Mouse (Mus musculus) thymus, adult 2 months (tissue): ENCODE measurements at regions not wholly inside any gene's neighbourhood (a gene's known extent, or its start where the extent isn't known, plus 50 kb on each side); places are given as distances from the start of the nearest gene placed in this dataset.

Experiments used
- CTCF ChIP-seq: fragments of 200-500 bp; IDR thresholded peaks from 2 replicates; pipeline ENCODE4 v1.5.1; 2012; ENCODE audit warnings: mild to moderate bottlenecking, control low read depth, low read length, moderate library complexity, borderline replicate concordance; ENCODE audit not compliant: control insufficient read depth, poor library complexity, insufficient read depth; ENCODE audit errors: extremely low read depth
- POLR2A ChIP-seq: fragments of 200-500 bp; IDR thresholded peaks from 2 replicates; pipeline ENCODE4 v1.6.1; 2012; ENCODE audit warnings: mild to moderate bottlenecking, low read length, control low read depth, moderate library complexity; ENCODE audit not compliant: control insufficient read depth, poor library complexity, insufficient read depth; ENCODE audit errors: extremely low read depth

GRCm38 (mm10) chr1:61377070-61377469 is 261.6 kb upstream of the Pard3b start:
- peak; percentile 63; the same call in 1 of the 2 replicates for TF ChIP-seq CTCF
- no peak for TF ChIP-seq POLR2A
